Mouse (Mus musculus) heart, postnatal 0 days (tissue): ENCODE data around the gene Cacna2d2.

Source experiments
- CTCF ChIP-seq: IDR thresholded peaks from 2 replicates; pipeline ENCODE4 v1.5.1; 2016; ENCODE audit warnings: antibody characterized with exemption, control low read depth, low read depth
- EP300 ChIP-seq: IDR thresholded peaks from 2 replicates; pipeline ENCODE4 v1.6.1; 2016; ENCODE audit warnings: antibody characterized with exemption, low read depth

DNA sequence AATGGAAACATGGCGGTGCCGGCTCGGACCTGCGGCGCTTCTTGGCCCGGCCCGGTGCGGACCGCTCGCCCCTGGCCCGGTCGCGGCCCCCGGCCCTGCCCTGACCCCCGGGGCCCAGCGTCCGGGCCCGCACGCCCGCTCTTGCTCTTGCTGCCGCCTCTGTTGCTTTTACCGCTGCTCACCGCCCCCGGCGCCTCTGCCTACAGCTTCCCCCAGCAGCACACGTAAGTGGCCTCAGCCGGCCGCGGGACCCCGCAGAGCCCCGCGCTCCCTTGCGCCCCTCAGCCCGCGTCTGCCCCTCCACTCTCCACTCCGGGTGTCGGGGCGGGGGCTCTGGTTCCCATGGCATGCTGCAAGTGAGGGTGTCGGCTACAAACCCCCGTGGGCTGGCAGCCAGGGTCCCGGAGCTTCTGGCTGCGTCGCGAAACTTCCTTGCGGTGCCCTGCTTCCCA is 674 bp downstream of the Cacna2d2 start:
- TF ChIP-seq EP300 (no peak), CTCF (no peak)
